Mouse (Mus musculus) ES-Bruce4 (cell line): ENCODE measurements around the gene Csrnp2.

Experiments
- CTCF ChIP-seq: IDR thresholded peaks from one replicate; pipeline ENCODE4 v1.8.1; 2011; ENCODE audit warnings: low read depth, low read length
- EP300 ChIP-seq: IDR thresholded peaks from 2 replicates; pipeline ENCODE4 v1.6.1; 2011; ENCODE audit warnings: low read depth, low read length; ENCODE audit not compliant: insufficient read depth

DNA sequence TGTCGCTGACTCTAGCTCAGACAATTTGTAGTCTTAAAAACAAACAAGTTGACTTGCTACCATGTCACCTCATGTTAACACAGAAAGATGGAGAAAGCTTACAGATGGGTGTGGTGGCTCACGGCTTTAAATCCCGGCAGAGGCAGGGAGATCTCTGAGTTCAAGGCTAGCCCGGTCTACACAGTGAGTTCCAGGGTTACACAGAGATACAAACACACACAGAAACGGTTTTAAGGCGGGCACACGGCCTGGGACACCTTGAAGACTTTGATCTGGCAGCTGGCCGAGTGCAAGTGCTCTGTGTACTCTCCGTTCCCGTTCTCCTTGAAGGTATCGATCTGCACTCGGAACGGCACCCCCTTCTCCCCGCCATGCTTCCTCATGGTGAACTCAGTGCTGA lies 25.0 kb upstream of the Csrnp2 start:
- TF ChIP-seq CTCF: no peak
- no peak for TF ChIP-seq EP300
